Mouse (Mus musculus) CH12.LX (cell line): ENCODE data around the gene Dicer1. TPM values are rescaled to one million over a fixed set of nuclear protein-coding genes. Genes with fewer than 3 reads are reported as not detected.

Experiments used
- DNase-seq: peaks from one replicate; pipeline ENCODE4 v3.0.0-alpha.2; 2013; ENCODE audit errors: extremely low read depth
- H3K27ac ChIP-seq: 2 replicates; pipeline ENCODE4 v1.5.1; 2012; ENCODE audit warnings: low read depth, mild to moderate bottlenecking, control low read depth, moderate library complexity; ENCODE audit not compliant: insufficient read depth
- H3K27me3 ChIP-seq: replicated peaks from 2 replicates; pipeline ENCODE3; 2012; ENCODE audit warnings: inconsistent platforms
- H3K36me3 ChIP-seq, 2 experiments: replicated peaks in 1 of 2; 2 replicates each; pipeline versions ENCODE3 to v1.6.1; 2012; ENCODE audit warnings: inconsistent platforms in 1 of 2, low read length in 1 of 2, mild to moderate bottlenecking in 1 of 2, mixed read lengths in 1 of 2, moderate library complexity in 1 of 2; ENCODE audit not compliant: control insufficient read depth in 1 of 2, insufficient read depth in 1 of 2
- H3K4me1 ChIP-seq, 2 experiments: 2 replicates each; pipeline ENCODE4 v1.6.1; 2012; ENCODE audit warnings: inconsistent platforms in 1 of 2, moderate library complexity in 1 of 2; ENCODE audit not compliant: insufficient read depth in 2 of 2, control insufficient read depth in 1 of 2
- H3K4me2 ChIP-seq: 2 replicates; pipeline ENCODE4 v1.6.1; 2012; ENCODE audit warnings: low read depth, mild to moderate bottlenecking, control low read depth; ENCODE audit not compliant: poor library complexity, insufficient read depth, severe bottlenecking
- H3K4me3 ChIP-seq, 3 experiments: fragments of 150-350 bp in 1 of 3; sonication (generic) in 1 of 3; replicated peaks in 1 of 3; 2 replicates each; pipeline versions ENCODE3 to v1.5.1; 2011 to 2012; ENCODE audit warnings: low read depth in 2 of 3, low read length in 2 of 3, mild to moderate bottlenecking in 2 of 3, moderate library complexity in 2 of 3, control low read depth in 1 of 3, improper control_type of control experiment in 1 of 3, inconsistent platforms in 1 of 3, mixed read lengths in 1 of 3; ENCODE audit not compliant: poor library complexity in 1 of 3
- H3K79me2 ChIP-seq: replicated peaks from 2 replicates; pipeline ENCODE4 v1.6.1; 2012; ENCODE audit warnings: mild to moderate bottlenecking, moderate library complexity; ENCODE audit not compliant: control insufficient read depth, poor library complexity, insufficient read depth, severe bottlenecking; ENCODE audit errors: extremely low read depth
- H3K9ac ChIP-seq: 2 replicates; pipeline ENCODE4 v1.6.1; 2012; ENCODE audit warnings: low read depth, mild to moderate bottlenecking, control low read depth, moderate library complexity; ENCODE audit not compliant: insufficient read depth
- H3K9me3 ChIP-seq: replicated peaks from 2 replicates; pipeline ENCODE3; 2012; ENCODE audit warnings: low read length, inconsistent platforms, mixed read lengths
- BHLHE40 ChIP-seq: IDR thresholded peaks from 2 replicates; pipeline ENCODE4 v1.6.1; 2011; ENCODE audit warnings: mild to moderate bottlenecking, low read depth, low read length, improper control_type of control experiment
- CHD2 ChIP-seq: IDR thresholded peaks from 2 replicates; pipeline ENCODE4 v1.6.1; 2011; ENCODE audit warnings: low read length, improper control_type of control experiment
- ELF1 ChIP-seq: IDR thresholded peaks from 2 replicates; pipeline ENCODE4 v1.6.1; 2014; ENCODE audit warnings: low read depth, mild to moderate bottlenecking, inconsistent platforms, low read length, improper control_type of control experiment
- ETS1 ChIP-seq: conservative IDR thresholded peaks from 2 replicates; pipeline ENCODE4 v1.6.1; 2012; ENCODE audit warnings: low read depth, mild to moderate bottlenecking, inconsistent platforms, low read length, improper control_type of control experiment, moderate library complexity
- GABPA ChIP-seq: IDR thresholded peaks from 2 replicates; pipeline ENCODE4 v1.6.1; 2012; ENCODE audit warnings: low read depth, low read length, improper control_type of control experiment, inconsistent platforms; ENCODE audit not compliant: insufficient replicate concordance
- HCFC1 ChIP-seq: IDR thresholded peaks from 2 replicates; pipeline ENCODE4 v1.6.1; 2012; ENCODE audit warnings: low read depth, mild to moderate bottlenecking, inconsistent platforms, low read length, improper control_type of control experiment
- IRF4 ChIP-seq: IDR thresholded peaks from 2 replicates; pipeline ENCODE4 v1.6.1; 2014; ENCODE audit warnings: low read depth, mild to moderate bottlenecking, inconsistent platforms, low read length, improper control_type of control experiment
- JUN ChIP-seq: IDR thresholded peaks from 2 replicates; pipeline ENCODE4 v1.6.1; 2011; ENCODE audit warnings: low read depth, mild to moderate bottlenecking, low read length, improper control_type of control experiment, moderate library complexity; ENCODE audit not compliant: insufficient read depth
- JUND ChIP-seq: conservative IDR thresholded peaks from 2 replicates; pipeline ENCODE4 v1.6.1; 2011; ENCODE audit warnings: low read depth, low read length, improper control_type of control experiment
- MAZ ChIP-seq: IDR thresholded peaks from 2 replicates; pipeline ENCODE4 v1.6.1; 2012; ENCODE audit warnings: low read depth, mild to moderate bottlenecking, inconsistent platforms, low read length, improper control_type of control experiment, moderate library complexity
- MEF2A ChIP-seq: IDR thresholded peaks from 2 replicates; pipeline ENCODE4 v1.6.1; 2014; ENCODE audit warnings: low read depth, mild to moderate bottlenecking, inconsistent platforms, low read length, improper control_type of control experiment, borderline replicate concordance
- MYC ChIP-seq: IDR thresholded peaks from 2 replicates; pipeline ENCODE4 v1.6.1; 2011; ENCODE audit warnings: low read depth, mild to moderate bottlenecking, improper control_type of control experiment, low read length
- PAX5 ChIP-seq: IDR thresholded peaks from 2 replicates; pipeline ENCODE4 v1.6.1; 2012; ENCODE audit warnings: low read length, inconsistent platforms, mixed read lengths
- RAD21 ChIP-seq: IDR thresholded peaks from 2 replicates; pipeline ENCODE4 v1.6.1; 2011; ENCODE audit warnings: low read depth, mild to moderate bottlenecking, low read length, improper control_type of control experiment, moderate library complexity
- RCOR1 ChIP-seq: conservative IDR thresholded peaks from 2 replicates; pipeline ENCODE4 v1.6.1; 2012; ENCODE audit warnings: low read depth, mild to moderate bottlenecking, inconsistent platforms, low read length, improper control_type of control experiment
- SIN3A ChIP-seq: IDR thresholded peaks from 2 replicates; pipeline ENCODE4 v1.6.1; 2012; ENCODE audit warnings: low read length, improper control_type of control experiment, inconsistent platforms
- TBP ChIP-seq: conservative IDR thresholded peaks from 2 replicates; pipeline ENCODE4 v1.6.1; 2011; ENCODE audit warnings: low read depth, low read length, improper control_type of control experiment
- UBTF ChIP-seq: IDR thresholded peaks from 2 replicates; pipeline ENCODE4 v1.6.1; 2012; ENCODE audit warnings: low read depth, mild to moderate bottlenecking, inconsistent platforms, low read length, improper control_type of control experiment, moderate library complexity
- ZC3H11A ChIP-seq: IDR thresholded peaks from 2 replicates; pipeline ENCODE4 v1.6.1; 2012; ENCODE audit warnings: low read depth, mild to moderate bottlenecking, inconsistent platforms, low read length, improper control_type of control experiment
- dilution Hi-C: fragments of 300-500 bp; cut with MboI; formaldehyde crosslinking; loops from 2 replicates; pipeline ENCODE4 v1.14.3; 2020; ENCODE audit warnings: low sequenced_read_pairs; ENCODE audit not compliant: extremely low pct_unique_long_range_greater_than_20kb, extremely low pct_ligation_motif_present
- in situ Hi-C: fragments of 300-500 bp; cut with MboI; formaldehyde crosslinking; loops from 3 replicates; pipeline ENCODE4 v1.14.3; 2019; ENCODE audit warnings: low sequenced_read_pairs, low pct_ligation_motif_present, low pct_unique_long_range_greater_than_20kb, mixed read lengths
- polyA plus RNA-seq: library from polyadenylated mRNA; unstranded; fragments of >175 nt; gene quantifications from 2 replicates; pipeline ENCODE4 v1.2.1, GENCODE M21; 2012; ENCODE audit warnings: low read depth; ENCODE audit not compliant: insufficient read length
- total RNA-seq, 2 experiments: library from RNA; depleted of rRNA; stranded (reverse); fragments of 300-350 nt in 1 of 2; fragments of >200 nt in 1 of 2; gene quantifications; 2 replicates each; pipeline ENCODE4 v1.2.3; 2012 to 2014

Dicer1 gene
- total and polyA plus RNA-seq, 3 experiments = 22.0 to 41.1 (median 23.2) TPM

DNA sequence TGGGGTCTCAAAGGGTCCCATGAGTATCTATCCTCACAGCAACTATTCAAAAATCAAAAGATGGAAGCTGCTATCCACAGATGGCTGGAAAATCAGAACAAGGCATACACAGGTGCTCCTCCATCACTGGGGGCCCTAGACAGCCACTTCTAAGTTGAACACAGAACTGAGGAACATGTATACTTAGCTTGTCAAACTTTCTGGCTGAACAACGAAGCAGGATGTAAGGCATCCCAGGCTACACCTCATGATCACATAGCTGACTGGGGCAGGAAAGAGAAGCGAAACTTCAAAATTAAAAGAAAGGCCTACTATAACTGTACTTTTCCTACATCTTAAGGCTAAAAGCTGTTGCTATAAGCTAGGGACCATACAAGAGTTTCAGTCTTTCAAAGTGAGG, 2.8 kb downstream of the Dicer1 start:
- dilution Hi-C loops (no loop called here), in situ Hi-C loops (loop anchor here (10.0 kb wide), 1 partner anchor 66 kb away; no protein-coding TSS in a partner anchor)
- DNase-seq = no peak
- Histone ChIP-seq H3K4me1 (peaks cover 8 to 34% of the 10 kb centered on the region in 2 experiments), H3K4me2 (no peak overlapping the region)
- no peak for TF ChIP-seq RCOR1
- TF ChIP-seq CHD2 = no peak
- TF ChIP-seq RAD21 = no peak
- no peak for TF ChIP-seq IRF4
- no peak for TF ChIP-seq PAX5
- no peak for TF ChIP-seq MYC
- TF ChIP-seq JUN = no peak
- TF ChIP-seq HCFC1 = no peak
- TF ChIP-seq ELF1 = no peak
- no peak for TF ChIP-seq ETS1
- TF ChIP-seq, all 38 proteins: peak for 0
- Histone ChIP-seq H3K9me3 (no peaks in the 10 kb centered on the region), H3K4me3 (no peak overlapping the region), H3K36me3 (peaks cover 0 to 29% of the 10 kb centered on the region in 2 experiments), H3K79me2 (peaks cover 22% of the 10 kb centered on the region), H3K27ac (no peak overlapping the region), H3K9ac (no peak overlapping the region), H3K27me3 (no peaks in the 10 kb centered on the region)

DNA sequence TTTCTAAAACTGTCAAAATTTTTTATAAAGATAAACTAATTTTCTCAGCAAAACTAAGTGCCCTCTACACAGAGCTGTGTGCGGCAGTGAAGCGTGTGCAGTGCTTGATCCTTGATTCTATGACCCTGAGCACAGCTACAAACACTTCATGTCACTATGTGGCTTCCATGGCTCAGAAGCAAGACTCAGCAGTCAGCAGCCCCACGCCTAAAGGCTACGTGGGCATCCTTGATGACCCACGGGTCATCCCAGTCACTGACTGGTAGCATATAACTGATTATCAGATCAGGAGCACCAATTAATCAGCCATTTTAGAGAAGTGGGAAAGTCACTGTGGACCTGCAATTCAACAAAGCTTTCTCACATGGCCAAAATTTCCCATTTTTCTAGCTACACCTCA, 4.5 kb downstream of the Dicer1 start:
- Histone ChIP-seq H3K79me2 (peaks cover 30% of the 10 kb centered on the region), H3K36me3 (peaks cover 0 to 31% of the 10 kb centered on the region in 2 experiments), H3K4me2 (no peak overlapping the region), H3K4me1 (peaks cover 8 to 39% of the 10 kb centered on the region in 2 experiments), H3K27ac (no peak overlapping the region), H3K9ac (no peak overlapping the region), H3K4me3 (no peak overlapping the region), H3K9me3 (no peaks in the 10 kb centered on the region), H3K27me3 (no peaks in the 10 kb centered on the region)
- in situ Hi-C loops (loop anchor here (10.0 kb wide), 1 partner anchor 68 kb away; no protein-coding TSS in a partner anchor), dilution Hi-C loops (no loop called here)
- no peak for DNase-seq
- TF ChIP-seq JUND (no peak), UBTF (no peak), BHLHE40 (no peak), MAZ (no peak), TBP (no peak), MEF2A (no peak), SIN3A (no peak), GABPA (no peak), MYC (no peak), RCOR1 (no peak), ZC3H11A (no peak)
